Mouse (Mus musculus) hindbrain, embryonic 11.5 days (tissue): ENCODE measurements around the gene Pex5. TPM values are rescaled to one million over a fixed set of nuclear protein-coding genes. Genes with fewer than 3 reads are reported as not detected.

ENCODE experiments used
- ATAC-seq: fragments of 200-750 bp; cut with Nextera tagmentation; 2 replicates; pipeline ENCODE4 v1.8.0; 2017; ENCODE audit warnings: mild to moderate bottlenecking, moderate TSS enrichment, moderate library complexity; ENCODE audit not compliant: low FRiP score
- DNase-seq: peaks from one replicate; pipeline ENCODE4 v3.0.0-alpha.2; 2015; ENCODE audit warnings: low spot score
- H3K27ac ChIP-seq: fragments of 300-500 bp; sonication (generic); 2 replicates; pipeline ENCODE4 v1.5.1; 2014; ENCODE audit warnings: mild to moderate bottlenecking, low read depth, low read length
- H3K27me3 ChIP-seq: fragments of 300-500 bp; sonication (generic); 2 replicates; pipeline ENCODE4 v1.6.1; 2014; ENCODE audit warnings: mild to moderate bottlenecking, low read length, moderate library complexity, mixed read lengths; ENCODE audit not compliant: control insufficient read depth, insufficient read depth
- H3K36me3 ChIP-seq: fragments of 300-500 bp; sonication (generic); 2 replicates; pipeline ENCODE4 v1.6.1; 2014; ENCODE audit warnings: mild to moderate bottlenecking, low read length, moderate library complexity, mixed read lengths; ENCODE audit not compliant: control insufficient read depth, insufficient read depth
- H3K4me1 ChIP-seq: fragments of 300-500 bp; sonication (generic); replicated peaks from 2 replicates; pipeline ENCODE4 v1.6.1; 2014; ENCODE audit warnings: low read length, mixed read lengths; ENCODE audit not compliant: control insufficient read depth, insufficient read depth
- H3K4me2 ChIP-seq: fragments of 300-500 bp; sonication (generic); replicated peaks from 2 replicates; pipeline ENCODE4 v1.6.1; 2014; ENCODE audit warnings: mild to moderate bottlenecking, low read depth, low read length
- H3K4me3 ChIP-seq: fragments of 300-500 bp; sonication (generic); 2 replicates; pipeline ENCODE4 v1.5.1; 2014; ENCODE audit warnings: low read depth, low read length
- H3K9ac ChIP-seq: fragments of 300-500 bp; sonication (generic); 2 replicates; pipeline ENCODE4 v1.6.1; 2014; ENCODE audit warnings: low read depth, low read length
- H3K9me3 ChIP-seq: fragments of 300-500 bp; sonication (generic); 2 replicates; pipeline ENCODE4 v1.6.1; 2016; ENCODE audit warnings: low read length; ENCODE audit not compliant: control insufficient read depth
- WGBS: fragments of 180-500 bp; shearing (Covaris S2); extraction: QIAGEN DNeasy Blood & Tissue Kit; methylation state at CpG from one replicate; pipeline ENCODE4 v1.1.7; 2014; 5-methylcytosine and 5-hydroxymethylcytosine counted together
- polyA plus RNA-seq: library from polyadenylated mRNA; unstranded; fragments of >200 nt; fragmentation: Nextera tagmentation; extraction: Ambion mirVana; gene quantifications from 2 replicates; pipeline ENCODE4 v1.2.1, GENCODE M21; 2014

Pex5 gene
- polyA plus RNA-seq, 1 experiment from 2014 or later, result 35.1 TPM

DNA sequence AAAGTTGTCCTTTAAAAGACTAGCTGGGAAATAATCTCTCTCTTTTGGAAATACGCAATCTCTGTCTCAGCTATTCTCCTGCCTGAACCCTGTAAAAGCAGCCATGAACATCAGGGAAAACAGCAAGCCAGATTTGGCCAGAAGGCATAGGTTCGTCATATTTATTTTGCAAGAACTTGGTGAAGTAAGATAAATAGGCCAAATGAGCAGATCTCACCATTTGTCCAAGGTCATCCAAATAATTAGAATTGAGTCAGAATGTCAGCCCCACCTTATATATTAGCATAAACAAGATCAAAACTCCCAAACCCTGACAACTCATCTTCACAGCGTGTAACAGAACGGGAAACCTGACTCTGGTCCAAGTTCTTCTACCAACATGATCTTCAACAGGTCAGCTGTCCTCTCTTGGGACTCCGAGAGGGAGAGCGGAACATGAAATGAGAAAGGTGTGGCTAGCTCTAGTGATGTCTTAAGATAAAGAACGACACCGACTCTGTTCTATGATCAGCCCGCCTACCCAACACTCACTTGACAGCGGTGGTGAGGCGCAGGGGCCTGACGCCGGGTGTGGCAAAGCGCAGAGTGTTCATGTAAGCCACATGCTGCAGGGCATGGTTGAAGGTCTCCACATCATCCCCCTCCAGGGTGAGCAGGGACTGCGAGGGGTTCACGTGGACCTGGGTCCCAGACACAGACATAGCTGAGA is 34.2 kb upstream of the Pex5 start:
- Histone ChIP-seq H3K36me3 (no peaks in the 10 kb centered on the region), H3K4me3 (no peak overlapping the region), H3K9me3 (no peaks in the 10 kb centered on the region), H3K27ac (no peak overlapping the region), H3K9ac (no peak overlapping the region), H3K27me3 (no peaks in the 10 kb centered on the region), H3K4me2 (no peak overlapping the region), H3K4me1 (no peaks in the 10 kb centered on the region)
- DNase-seq, result no peak
- ATAC-seq, result no peak
- 92% methylated on average over 16 of the region's 16 CpGs for WGBS

DNA sequence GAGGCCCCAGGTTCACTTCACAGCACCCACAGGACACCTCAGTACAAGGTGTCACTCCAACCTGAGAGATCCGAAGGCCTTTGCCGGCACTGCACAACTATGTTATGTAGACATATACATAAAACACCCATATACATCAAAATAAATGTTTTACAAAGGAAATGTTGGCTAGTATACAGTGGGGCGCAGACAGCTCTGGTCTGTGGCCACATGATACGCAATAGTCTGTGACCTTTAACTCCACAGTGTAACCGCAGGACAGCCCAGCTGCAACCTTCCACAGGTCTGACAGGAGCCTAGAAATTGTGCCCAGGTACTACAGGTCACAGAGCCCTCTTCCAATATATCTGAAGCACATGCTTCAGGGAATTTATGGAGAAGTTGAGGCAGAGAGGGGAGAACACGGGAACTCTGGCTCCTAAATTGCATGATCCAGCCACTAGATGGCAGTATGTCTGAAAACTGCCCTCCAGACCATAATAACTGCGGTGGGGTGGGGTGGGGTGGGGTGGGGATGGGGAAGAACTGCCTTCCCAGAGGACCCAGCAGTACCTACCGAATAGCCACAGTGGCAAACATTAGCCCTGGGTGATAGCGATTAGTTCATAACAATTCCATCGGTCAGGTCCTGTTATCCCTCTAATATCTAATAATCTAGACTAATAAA is 33.5 kb upstream of the Pex5 start:
- H3K27me3 ChIP-seq, result no peaks in the 10 kb centered on the region
- no peak overlapping the region for H3K9ac ChIP-seq
- H3K4me2 ChIP-seq, result no peak overlapping the region
- ATAC-seq, result no peak
- WGBS, result 77% methylated on average over 10 of the region's 10 CpGs
- no peaks in the 10 kb centered on the region for H3K4me1 ChIP-seq
- no peak overlapping the region for H3K27ac ChIP-seq
- no peak overlapping the region for H3K4me3 ChIP-seq
- H3K36me3 ChIP-seq, result no peaks in the 10 kb centered on the region
- H3K9me3 ChIP-seq, result no peaks in the 10 kb centered on the region
- no peak for DNase-seq

DNA sequence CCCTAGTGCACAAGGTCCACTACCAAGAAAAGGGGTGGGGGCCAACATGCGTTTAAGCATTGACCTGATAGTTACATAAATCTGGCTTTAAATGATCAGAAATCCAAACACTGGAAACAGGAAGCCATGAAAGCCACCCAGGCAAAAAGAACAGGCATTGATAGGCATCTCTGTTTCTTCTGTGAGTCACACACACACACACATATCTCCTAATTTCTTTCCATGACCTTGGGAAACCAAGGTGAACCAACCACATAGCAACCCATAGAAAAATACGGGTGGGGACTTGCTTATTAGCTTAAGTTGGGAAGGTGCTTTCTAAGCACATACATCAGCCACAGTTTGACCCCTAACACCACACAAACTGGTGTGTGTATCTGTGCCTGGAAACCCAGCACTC is 32.5 kb upstream of the Pex5 start:
- no peak for ATAC-seq
- H3K4me1 ChIP-seq, result no peaks in the 10 kb centered on the region
- WGBS, result 82% methylated on average over 2 of the region's 2 CpGs

DNA sequence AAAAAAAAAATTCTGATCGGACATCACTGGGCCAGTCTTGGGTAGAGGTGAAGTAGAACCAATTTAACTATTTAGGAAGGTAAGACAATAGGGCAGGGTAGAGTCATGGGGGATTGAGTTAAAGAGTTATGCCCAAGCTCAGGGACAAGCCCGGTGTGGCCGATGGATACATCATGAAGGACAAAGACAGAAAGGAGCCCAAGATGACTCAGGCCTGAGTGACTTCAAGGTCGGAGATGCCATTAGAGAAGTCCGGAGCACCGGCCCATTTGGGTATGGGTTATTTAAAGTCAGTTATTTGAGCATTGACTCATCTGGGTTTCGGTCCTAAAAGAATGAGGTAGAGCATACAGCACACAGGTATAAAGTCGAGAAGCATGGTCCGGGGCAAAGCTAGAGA is 31.6 kb upstream of the Pex5 start:
- no peak overlapping the region for H3K4me2 ChIP-seq

More for the DNA sequence above, 32.5 kb upstream of the Pex5 start:
- H3K9me3 ChIP-seq, result no peaks in the 10 kb centered on the region
- no peak for DNase-seq
- no peak overlapping the region for H3K9ac ChIP-seq
- H3K27me3 ChIP-seq, result no peaks in the 10 kb centered on the region
- no peak overlapping the region for H3K4me3 ChIP-seq
- no peak overlapping the region for H3K4me2 ChIP-seq
- no peak overlapping the region for H3K27ac ChIP-seq
- no peaks in the 10 kb centered on the region for H3K36me3 ChIP-seq

DNA sequence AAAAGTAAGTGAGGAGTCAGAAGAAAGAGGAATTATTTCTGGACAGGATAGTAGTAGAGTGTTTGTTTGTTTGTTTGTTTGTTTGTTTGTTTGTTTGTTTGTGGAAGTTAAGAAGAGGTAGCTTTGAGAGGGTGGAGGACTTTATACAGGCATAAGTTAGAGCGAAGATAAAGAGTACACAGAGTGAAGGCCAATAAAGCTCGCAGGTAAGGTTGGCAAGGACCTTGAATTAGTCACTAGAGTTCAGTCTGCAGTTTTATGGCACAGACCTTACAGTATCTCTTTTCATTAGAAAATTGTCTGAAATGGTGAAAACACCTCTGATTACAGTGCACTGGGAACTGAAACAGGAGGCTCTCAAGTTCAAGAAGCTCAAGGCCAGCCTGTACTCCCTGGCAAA is 31.2 kb upstream of the Pex5 start:
- ATAC-seq (no peak), DNase-seq (no peak)
- no peaks in the 10 kb centered on the region for H3K36me3 ChIP-seq
- H3K27me3 ChIP-seq, result no peaks in the 10 kb centered on the region
- H3K9me3 ChIP-seq, result no peaks in the 10 kb centered on the region
- H3K27ac ChIP-seq, result no peak overlapping the region
- H3K4me3 ChIP-seq, result no peak overlapping the region
- 96% methylated on average over 2 of the region's 2 CpGs for WGBS
- no peak overlapping the region for H3K9ac ChIP-seq
- H3K4me1 ChIP-seq, result no peaks in the 10 kb centered on the region
- no peak overlapping the region for H3K4me2 ChIP-seq

More for the DNA sequence above, 31.6 kb upstream of the Pex5 start:
- no peaks in the 10 kb centered on the region for H3K9me3 ChIP-seq
- no peak overlapping the region for H3K9ac ChIP-seq
- DNase-seq, result no peak
- no peak overlapping the region for H3K4me3 ChIP-seq
- no peaks in the 10 kb centered on the region for H3K4me1 ChIP-seq
- no peak for ATAC-seq
- H3K27me3 ChIP-seq, result no peaks in the 10 kb centered on the region
- H3K36me3 ChIP-seq, result no peaks in the 10 kb centered on the region
- H3K27ac ChIP-seq, result no peak overlapping the region
- 96% methylated on average over 9 of the region's 9 CpGs for WGBS

DNA sequence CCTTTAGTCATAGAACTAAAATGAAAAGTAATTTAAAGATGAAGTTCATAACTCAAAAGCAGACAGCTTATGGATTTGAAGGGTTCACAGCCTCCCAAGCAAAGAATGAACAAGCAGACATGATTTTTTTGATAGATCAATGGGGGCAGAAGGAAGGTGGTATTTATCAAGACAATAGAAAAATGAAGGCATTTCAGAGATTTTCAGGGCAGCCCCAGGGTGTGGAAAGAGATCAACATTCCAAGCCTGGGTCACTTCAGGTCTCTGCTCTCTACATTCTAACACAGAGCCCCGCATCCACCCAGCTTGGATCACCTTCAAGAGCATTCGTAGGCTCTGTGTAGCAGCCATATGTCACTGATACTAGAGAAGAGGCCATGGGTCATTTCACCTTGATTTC is 28.5 kb upstream of the Pex5 start:
- no peaks in the 10 kb centered on the region for H3K4me1 ChIP-seq
- H3K27ac ChIP-seq, result no peak overlapping the region
- H3K4me2 ChIP-seq, result no peak overlapping the region
- 72% methylated on average over 2 of the region's 2 CpGs for WGBS
- no peak overlapping the region for H3K9ac ChIP-seq
- H3K36me3 ChIP-seq, result no peaks in the 10 kb centered on the region
- ATAC-seq, result no peak
- H3K4me3 ChIP-seq, result no peak overlapping the region
- no peaks in the 10 kb centered on the region for H3K27me3 ChIP-seq
- no peak for DNase-seq
- no peaks in the 10 kb centered on the region for H3K9me3 ChIP-seq

DNA sequence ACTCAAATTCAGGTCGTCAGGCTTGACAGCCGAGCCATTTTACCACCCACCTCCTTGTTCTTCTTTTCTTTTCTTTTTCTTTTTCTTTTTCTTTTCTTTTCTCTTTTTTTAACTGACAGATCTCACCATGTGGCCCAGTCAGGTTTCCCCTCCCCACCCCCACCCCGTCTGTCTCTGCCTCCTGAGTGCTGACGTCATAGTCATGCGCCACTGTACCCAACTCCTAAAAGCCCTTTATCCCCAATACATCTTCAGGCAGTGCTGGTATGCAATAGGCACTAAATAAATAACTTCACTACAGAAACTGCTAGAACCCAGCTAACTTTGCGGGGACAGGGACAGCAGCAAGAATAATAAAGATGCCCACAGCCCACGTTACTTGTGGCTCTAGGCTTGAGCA is 21.4 kb upstream of the Pex5 start:
- no peaks in the 10 kb centered on the region for H3K4me1 ChIP-seq
- 74% methylated on average over 7 of the region's 7 CpGs for WGBS
- H3K27ac ChIP-seq, result no peak overlapping the region
- no peak overlapping the region for H3K9ac ChIP-seq
- no peaks in the 10 kb centered on the region for H3K9me3 ChIP-seq
- ATAC-seq, result no peak
- H3K36me3 ChIP-seq, result no peaks in the 10 kb centered on the region
- DNase-seq, result no peak
- H3K27me3 ChIP-seq, result no peaks in the 10 kb centered on the region
- no peak overlapping the region for H3K4me2 ChIP-seq
- no peak overlapping the region for H3K4me3 ChIP-seq

DNA sequence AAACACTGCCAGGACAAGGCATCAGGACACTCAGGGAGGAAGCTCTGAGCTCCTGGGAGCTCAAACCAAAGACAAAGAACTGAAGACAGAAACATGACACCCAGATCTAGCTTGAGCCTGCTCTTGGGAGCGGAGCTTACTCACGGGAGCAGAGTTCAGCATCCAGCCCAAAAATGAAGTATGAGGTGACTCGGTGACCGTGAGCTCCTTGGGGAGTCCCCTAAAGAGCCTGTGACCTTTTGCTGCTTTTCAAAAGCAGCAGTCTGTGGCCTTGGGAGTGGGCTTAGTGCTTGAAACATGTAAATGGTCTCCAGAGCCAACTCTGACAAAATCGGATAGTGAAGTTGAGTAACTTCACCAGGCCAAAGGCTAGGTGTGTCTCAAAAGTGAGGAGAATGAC is 20.3 kb upstream of the Pex5 start:
- ATAC-seq, result no peak
- no peaks in the 10 kb centered on the region for H3K27me3 ChIP-seq
- no peaks in the 10 kb centered on the region for H3K36me3 ChIP-seq
- H3K27ac ChIP-seq, result no peak overlapping the region
- 0 out of 2 replicates have a peak, but pooled peaks cover 2% of the 10 kb centered on the region for H3K4me1 ChIP-seq
- H3K9me3 ChIP-seq, result no peaks in the 10 kb centered on the region
- no peak for DNase-seq
- H3K4me3 ChIP-seq, result no peak overlapping the region
- 79% methylated on average over 5 of the region's 5 CpGs for WGBS
- H3K4me2 ChIP-seq, result no peak overlapping the region
- no peak overlapping the region for H3K9ac ChIP-seq
